Comparison of ENCODE assay signal across 8 mouse cellular contexts in the genomic region with DNA sequence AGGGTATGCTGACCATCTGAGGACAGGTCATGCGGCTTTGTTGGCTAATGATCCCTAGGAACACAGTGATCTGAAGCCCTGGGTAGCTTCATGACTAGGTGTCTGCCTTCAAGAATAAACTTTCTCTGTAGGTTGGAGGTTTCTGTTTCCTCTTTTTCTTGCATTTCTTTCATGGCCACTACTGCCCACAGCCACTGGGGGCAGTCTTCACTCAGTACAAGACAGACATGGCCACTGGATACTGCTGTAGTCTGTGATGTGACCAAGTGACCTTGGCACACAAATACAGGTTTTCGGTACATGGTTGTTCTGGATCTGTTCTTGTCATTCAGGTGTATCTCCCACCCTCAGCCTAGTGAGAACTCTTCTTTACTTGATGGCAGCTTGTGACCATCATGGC. TPM values are rescaled to one million over a fixed set of nuclear protein-coding genes. Genes with fewer than 3 reads are reported as not detected.
DNase-seq lines count a peak whose midpoint lies in the region; ATAC-seq lines count a peak whose summit lies in the region.

No protein-coding gene starts in this region.

- H3K36me3 ChIP-seq in heart, embryonic 12.5 days = peaks cover 60% of the 10 kb centered on the region

- no peaks in the 10 kb centered on the region for H3K27me3 ChIP-seq in heart, embryonic 12.5 days (replicated peaks)

- no peaks in the 10 kb centered on the region for H3K9me3 ChIP-seq in heart, embryonic 12.5 days (replicated peaks)

- WGBS in heart, embryonic 12.5 days = 94% methylated on average over 2 of the region's 2 CpGs

- H3K4me1 ChIP-seq in heart, embryonic 12.5 days (replicated peaks) = no peaks in the 10 kb centered on the region

- H3K4me2 ChIP-seq in heart, embryonic 12.5 days = no peak overlapping the region

- H3K9ac ChIP-seq in heart, embryonic 12.5 days = no peak overlapping the region

- no peak overlapping the region for H3K27ac ChIP-seq in heart, embryonic 12.5 days (ENCODE audit: poor library complexity, severe bottlenecking)

- DNase-seq in heart, adult 11 months = peak; percentile 80
- peak; percentile 72 for DNase-seq in 416B (ENCODE audit: low read depth)
- peak; percentile 17 for DNase-seq in embryo, embryonic 11.5 days (ENCODE audit: low read depth, low spot score)
- peak; percentile 25 for DNase-seq in lung, postnatal 10 days
- peak; percentile 32 for DNase-seq in thymus, postnatal 14 days
- no peak for DNase-seq in urinary bladder, postnatal 14 days (ENCODE audit: low spot score)

- no peak for ATAC-seq in heart, embryonic 12.5 days (ENCODE audit: insufficient number of reproducible peaks, low FRiP score)
- ATAC-seq in activated CD4-positive, CD25-positive, alpha-beta regulatory T cell, adult 4 months = peak; percentile 65

- no peak overlapping the region for H3K4me3 ChIP-seq in heart, embryonic 12.5 days

RNA-seq across cellular contexts. Expression of a gene that starts 24.2 kb away (rescaled TPM):
- 24.7 and 25.2 TPM in 2 replicates for polyA plus RNA-seq in heart, embryonic 12.5 days (2016; fragmentation: Nextera tagmentation; extraction: Ambion mirVana)
- polyA plus RNA-seq in activated CD4-positive, CD25-positive, alpha-beta regulatory T cell, adult 4 months (2017; shearing (Covaris generic)) = 1 to 10 TPM; 3.4 to 4.2 TPM

RNA-seq across cellular contexts. Expression of a gene that starts 36.5 kb away (rescaled TPM):
- 0.26 and 0.34 TPM in 2 replicates for polyA plus RNA-seq in heart, embryonic 12.5 days (2016; fragmentation: Nextera tagmentation; extraction: Ambion mirVana)
- polyA plus RNA-seq in activated CD4-positive, CD25-positive, alpha-beta regulatory T cell, adult 4 months (2017; shearing (Covaris generic)) = not detected

RNA-seq across cellular contexts. Expression of a gene that starts 51.0 kb away (rescaled TPM):
- 891 and 894 TPM in 2 replicates for polyA plus RNA-seq in heart, embryonic 12.5 days (2016; fragmentation: Nextera tagmentation; extraction: Ambion mirVana)
- polyA plus RNA-seq in activated CD4-positive, CD25-positive, alpha-beta regulatory T cell, adult 4 months (2017; shearing (Covaris generic)) = 100 to 1,000 TPM; 209 to 291 TPM
